Mouse (Mus musculus) bone marrow, adult 2 months (tissue): Measurements from ENCODE around the gene Tnfsf15.

Source experiments
- CTCF ChIP-seq: fragments of 200-500 bp; IDR thresholded peaks from 2 replicates; pipeline ENCODE4 v1.5.1; 2011; ENCODE audit warnings: low read length, control low read depth; ENCODE audit not compliant: control insufficient read depth, insufficient read depth
- POLR2A ChIP-seq: fragments of 200-500 bp; IDR thresholded peaks from 2 replicates; pipeline ENCODE4 v1.6.1; 2011; ENCODE audit warnings: low read depth, mild to moderate bottlenecking, control low read depth, low read length, borderline replicate concordance; ENCODE audit not compliant: control insufficient read depth

- TF ChIP-seq POLR2A: no peak
- no peak for TF ChIP-seq CTCF
Measured at GRCm38 (mm10) chr4:63682441-63682840, 62.5 kb downstream of the Tnfsf15 start.
